Mouse (Mus musculus): ENCODE results near the gene Pknox2.

DNA sequence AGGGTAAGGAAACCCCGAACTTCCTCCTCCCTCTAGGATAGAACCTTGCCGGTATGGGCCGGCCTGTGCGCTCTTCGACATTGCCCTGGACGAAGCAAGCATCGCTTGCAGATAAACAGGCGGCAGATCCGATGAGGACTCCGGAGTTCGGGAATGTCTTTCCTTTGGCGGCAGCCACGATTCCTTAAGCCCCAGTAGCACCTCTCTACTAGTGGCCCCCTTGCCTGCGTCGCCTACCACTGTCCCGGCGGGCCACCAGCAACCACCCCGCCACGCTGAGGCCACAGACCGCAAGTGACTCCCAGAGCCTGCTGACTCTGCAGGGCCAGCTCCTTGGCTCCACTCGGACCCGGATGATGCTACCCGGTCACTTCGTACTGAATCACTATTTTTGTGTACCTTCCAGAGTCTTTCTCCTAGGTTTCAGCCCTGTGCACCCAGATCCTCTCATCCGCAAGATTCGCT lies 2.0 kb downstream of the Pknox2 start:
- TF ChIP-seq POLR2A (IDR thresholded peaks at IDR 0.05; ENCODE audit: borderline replicate concordance, control insufficient read depth, low read depth, low read length) (no peak), CTCF (IDR thresholded peaks at IDR 0.05; ENCODE audit: control insufficient read depth, insufficient read depth, low read length) (no peak)

All from bone marrow, adult 2 months (tissue).